Mouse (Mus musculus) adrenal gland, postnatal 36 days (tissue): ENCODE measurements around the gene Dhx38. TPM values are rescaled to one million over a fixed set of nuclear protein-coding genes. Genes with fewer than 3 reads are reported as not detected.

ENCODE experiments used
- DNase-seq, 2 experiments: peaks; one replicate each; pipeline ENCODE4 v3.0.0; 2021; ENCODE audit warnings: mixed read lengths in 1 of 2
- long read RNA-seq, 2 experiments: library from polyadenylated mRNA; stranded (forward); transcript quantifications; one replicate each; pipeline ENCODE4 v2.0.0; 2021; ENCODE audit warnings: borderline sequencing depth in 2 of 2
- total RNA-seq, 2 experiments: library from RNA; stranded (reverse); gene quantifications; 2 replicates each; pipeline ENCODE4 v1.2.3; 2021

The Dhx38 gene
- total RNA-seq = 10 to 100 TPM; 22.7 to 24.8 TPM
- long read RNA-seq, experiment 1, full-length matches to known transcripts = 1 of 8 reads
- long read RNA-seq, experiment 1, partial matches to known transcripts = 4 of 8 reads
- long read RNA-seq, experiment 1, other reads (novel, unspliced or antisense) = 3 of 8 reads
- long read RNA-seq, experiment 2, full-length matches to known transcripts = 1 of 5 reads
- long read RNA-seq, experiment 2, partial matches to known transcripts = 1 of 5 reads
- long read RNA-seq, experiment 2, other reads (novel, unspliced or antisense) = 3 of 5 reads

GRCm38 (mm10) chr8:109565498-109566333 lies at the start of gene Dhx38, which contains the start of gene Txnl4b:
Gene Dhx38, minus strand, starts transcription at chr8:109565861.
Gene Txnl4b, plus strand, starts transcription at chr8:109565892.
- peak; percentile 97 to 99 for DNase-seq

GRCm38 (mm10) chr8:109614243-109615210 lies 48.9 kb upstream of the Dhx38 start, which contains the start of gene Pkd1l3:
Gene Pkd1l3, plus strand, starts transcription at chr8:109614517.
- no peak for DNase-seq

GRCm38 (mm10) chr8:109609153-109609502 lies 43.5 kb upstream of the Dhx38 start:
- DNase-seq = peak in 1 of 2 experiments; percentile 31

GRCm38 (mm10) chr8:109608271-109609152 lies 42.9 kb upstream of the Dhx38 start, which contains the start of gene Dhodh:
Gene Dhodh, minus strand, starts transcription at chr8:109608673.
- peak; percentile 97 for DNase-seq

GRCm38 (mm10) chr8:109607650-109608049 lies 42.0 kb upstream of the Dhx38 start:
- no peak for DNase-seq

- no peak for DNase-seq
Measured at GRCm38 (mm10) chr8:109606725-109607124, 41.1 kb upstream of the Dhx38 start.

GRCm38 (mm10) chr8:109595854-109596253 lies 30.2 kb upstream of the Dhx38 start:
- DNase-seq = peak; percentile 48 to 67

GRCm38 (mm10) chr8:109593117-109593788 lies 27.6 kb upstream of the Dhx38 start:
- DNase-seq = peak in 1 of 2 experiments; percentile 28

- DNase-seq = no peak
Measured at GRCm38 (mm10) chr8:109592164-109592563, 26.5 kb upstream of the Dhx38 start.

- no peak for DNase-seq
Measured at GRCm38 (mm10) chr8:109591367-109591766, 25.7 kb upstream of the Dhx38 start.

GRCm38 (mm10) chr8:109590901-109591300 lies 25.2 kb upstream of the Dhx38 start:
- no peak for DNase-seq

GRCm38 (mm10) chr8:109586972-109587504 lies 21.4 kb upstream of the Dhx38 start:
- no peak for DNase-seq

- DNase-seq = peak in 1 of 2 experiments; percentile 24
Measured at GRCm38 (mm10) chr8:109585652-109586051, 20.0 kb upstream of the Dhx38 start.

GRCm38 (mm10) chr8:109584830-109585229 lies 19.2 kb upstream of the Dhx38 start:
- DNase-seq = no peak

- DNase-seq = no peak
Measured at GRCm38 (mm10) chr8:109584293-109584692, 18.6 kb upstream of the Dhx38 start.

- DNase-seq = peak; percentile 17 to 43
Measured at GRCm38 (mm10) chr8:109578900-109579301, 13.2 kb upstream of the Dhx38 start, which contains the start of gene Hp. Gene Hp, minus strand, starts transcription at chr8:109579172.

- no peak for DNase-seq
Measured at GRCm38 (mm10) chr8:109576311-109576710, 10.7 kb upstream of the Dhx38 start.

GRCm38 (mm10) chr8:109571139-109571538 lies 5.5 kb upstream of the Dhx38 start:
- no peak for DNase-seq

- DNase-seq = no peak
Measured at GRCm38 (mm10) chr8:109564766-109565165, 895 bp downstream of the Dhx38 start.

GRCm38 (mm10) chr8:109563881-109564280 lies 1.8 kb downstream of the Dhx38 start:
- DNase-seq = no peak
